Mouse (Mus musculus) subcutaneous adipose tissue, adult 2 months (tissue): ENCODE data around the gene Clca2. TPM values are rescaled to one million over a fixed set of nuclear protein-coding genes. Genes with fewer than 3 reads are reported as not detected.

Source experiments
- polyA plus RNA-seq: library from polyadenylated mRNA; depleted of rRNA; stranded (reverse); fragments of >200 nt; gene quantifications from 2 replicates; pipeline ENCODE4 v1.2.3, GENCODE M21; 2012; ENCODE audit warnings: low replicate concordance; rRNA removed

Gene Clca2
- 2.4 and 3.1 TPM in 2 replicates for polyA plus RNA-seq

DNA sequence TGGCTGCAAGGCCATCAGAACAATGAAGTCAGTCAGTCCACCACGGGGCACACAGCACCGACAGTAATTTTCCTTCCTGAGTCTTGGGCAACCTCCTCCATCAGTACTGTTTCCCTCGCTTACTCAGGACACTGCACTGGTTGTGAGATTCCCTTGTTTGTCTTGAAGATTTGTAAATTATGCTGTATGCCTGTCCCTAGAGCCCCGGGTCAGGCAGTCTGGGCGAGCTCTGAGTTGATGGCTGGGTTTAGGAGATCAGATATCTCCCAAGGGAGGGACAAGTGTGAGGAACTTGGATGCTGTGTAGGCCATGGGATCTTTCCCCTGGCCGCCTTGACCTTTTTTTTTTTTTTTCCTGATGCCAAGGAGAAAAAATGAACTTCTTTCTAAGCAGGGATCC is at the start of gene Clca2:
Gene Clca2, minus strand, starts transcription at position 153 of the 400 bp plus-strand sequence.

DNA sequence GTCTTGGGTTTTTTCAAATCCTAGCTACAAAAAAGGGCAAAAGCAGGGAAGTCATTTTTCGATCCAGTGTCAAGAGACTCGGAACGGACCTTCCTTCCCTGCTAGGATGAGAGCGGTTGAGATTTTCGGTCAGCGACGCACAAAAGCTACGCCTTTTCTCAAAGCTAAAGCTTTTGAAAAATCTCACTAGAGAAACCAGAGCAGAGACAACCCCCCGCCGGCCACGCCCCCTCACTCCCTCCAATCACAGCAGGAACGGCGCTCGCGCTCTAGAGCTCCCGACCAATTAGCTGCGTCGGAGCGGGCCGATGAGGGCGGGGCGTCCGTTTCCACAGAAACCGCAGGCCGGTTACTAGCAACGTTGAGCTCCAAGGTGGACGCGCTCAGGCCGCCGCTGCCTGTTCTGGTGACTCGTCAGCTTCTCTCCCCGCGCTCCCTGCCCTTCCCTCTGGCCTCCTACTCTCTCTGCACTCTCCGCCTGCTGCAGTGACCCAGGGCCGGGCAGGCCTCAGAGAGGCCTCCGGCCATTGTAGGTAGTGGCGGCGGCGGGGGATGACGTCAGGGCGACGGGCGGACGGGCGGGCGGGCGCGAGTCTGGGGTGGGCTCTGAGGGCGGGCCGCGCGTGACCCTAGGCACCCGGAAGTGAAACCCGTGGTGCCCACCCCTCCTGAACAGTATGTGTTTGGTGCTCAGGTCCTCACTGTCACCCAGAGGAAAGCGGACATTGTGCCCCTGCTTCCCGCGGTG is 19.2 kb upstream of the Clca2 start, which contains the start of gene Odf2l:
Gene Odf2l, plus strand, starts transcription at position 335 of the 748 bp plus-strand sequence.

DNA sequence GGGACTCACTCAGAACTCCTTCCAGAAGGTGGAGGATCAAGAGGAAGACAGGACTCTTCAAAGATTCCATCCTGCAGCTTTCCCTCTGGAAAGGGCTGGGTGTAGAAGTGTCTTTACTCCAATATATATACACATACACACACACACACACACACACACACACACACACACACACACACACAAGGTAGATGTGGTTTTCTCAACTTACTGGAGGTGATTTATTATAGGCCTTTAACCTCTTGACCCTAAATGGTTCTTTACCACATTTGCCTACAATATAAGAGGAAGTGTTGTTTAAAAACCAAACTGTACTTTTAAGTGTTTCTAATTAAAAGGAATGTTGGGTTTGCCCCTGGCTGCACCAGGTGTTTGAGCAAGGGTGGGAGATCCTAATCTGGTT is 66.6 kb downstream of the Clca2 start, which contains the start of gene Clca1:
Gene Clca1, minus strand, starts transcription at position 101 of the 400 bp plus-strand sequence.

Other genes starting within 250 kb of the Clca2 start
- gene Clca4b, start 166.9 kb downstream of the Clca2 start, polyA plus RNA-seq = not detected in 2 replicates
- gene Clca4a, start 124.4 kb downstream of the Clca2 start, polyA plus RNA-seq = not detected in 2 replicates
- 0.29 and 5.3 TPM in 2 replicates for gene Clca1, start 66.7 kb downstream of the Clca2 start, polyA plus RNA-seq
- 3.9 and 4.8 TPM in 2 replicates for gene Odf2l, start 19.1 kb upstream of the Clca2 start, polyA plus RNA-seq
- 0.01 and 0.58 TPM in 2 replicates for gene Col24a1, start 193.0 kb upstream of the Clca2 start, polyA plus RNA-seq